Mouse (Mus musculus): Measurements from ENCODE around the gene Paqr7.

GRCm38 (mm10) chr4:134557626-134558249, 61.2 kb downstream of the Paqr7 start:
- TF ChIP-seq RCOR1 (conservative IDR thresholded peaks at IDR 0.05; ENCODE audit: low read depth, low read length) (no peak), NELFE (IDR thresholded peaks at IDR 0.05; ENCODE audit: low read depth, low read length) (no peak), POLR2A (IDR thresholded peaks at IDR 0.05; ENCODE audit: low read depth, low read length) (no peak), MAFK (IDR thresholded peaks at IDR 0.05; ENCODE audit: insufficient replicate concordance, low read length) (no peak), USF1 (IDR thresholded peaks at IDR 0.05; ENCODE audit: low read depth, low read length) (no peak), CTCF (conservative IDR thresholded peaks at IDR 0.05 in 1 of 2, IDR thresholded peaks at IDR 0.05 in 1 of 2; ENCODE audit: low read depth in 2 of 2, low read length in 2 of 2) (no peak), TBP (conservative IDR thresholded peaks at IDR 0.05; ENCODE audit: low read depth, low read length) (no peak), CHD2 (IDR thresholded peaks at IDR 0.05; ENCODE audit: low read length) (no peak), MAX (IDR thresholded peaks at IDR 0.05; ENCODE audit: low read length) (no peak)
